Mouse (Mus musculus) common myeloid progenitor, adult 5-6 weeks (primary cell): ENCODE measurements around the gene Gm26965. TPM values are rescaled to one million over a fixed set of nuclear protein-coding genes. Genes with fewer than 3 reads are reported as not detected.

Source experiments
- ATAC-seq: replicated peaks from 2 replicates; pipeline ENCODE4 v1.8.0; 2016; ENCODE audit warnings: low read depth, mild to moderate bottlenecking, moderate TSS enrichment, inconsistent platforms; ENCODE audit not compliant: poor library complexity, severe bottlenecking
- total RNA-seq: library from RNA; stranded (forward); fragments of 200-1000, 187-1606 nt; gene quantifications from 2 replicates; pipeline ENCODE4 v1.2.3, GENCODE M21; 2017

Gm26965 gene
- total RNA-seq, result not detected in 2 replicates

DNA sequence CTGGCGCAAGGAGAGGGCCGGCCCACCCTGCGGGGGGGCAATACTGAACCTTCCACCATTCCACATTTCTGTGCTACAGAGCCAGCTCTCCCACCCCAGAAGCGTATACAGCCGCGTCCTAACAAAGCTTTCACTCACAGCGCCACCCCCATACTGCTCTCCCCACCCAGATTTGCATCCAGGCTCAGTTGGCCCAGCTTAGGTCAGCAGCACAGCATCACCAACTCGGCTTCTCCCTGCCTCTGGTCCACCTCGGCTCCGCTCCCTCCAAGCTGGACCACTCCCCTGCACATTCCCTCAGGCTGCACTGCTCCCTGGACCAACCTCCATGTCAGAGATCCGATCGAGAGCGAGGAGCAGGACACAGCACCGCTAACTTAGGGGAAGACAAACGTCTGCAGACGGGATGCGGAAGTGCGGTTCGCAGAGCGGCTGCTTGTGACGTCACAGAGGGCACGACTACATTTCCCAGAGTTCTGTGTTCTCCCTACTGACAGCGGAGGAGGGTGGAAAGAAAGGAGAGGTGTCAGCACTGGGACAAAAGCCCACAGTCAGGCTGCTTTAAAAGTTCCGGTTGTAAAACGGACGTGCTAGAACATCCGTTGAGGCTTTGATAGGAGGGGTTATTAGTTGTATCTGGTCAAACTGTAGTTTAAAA lies at the start of gene Gm26965, which contains the start of gene Zfp87:
Gene Gm26965, minus strand, starts transcription at position 399 of the 658 bp plus-strand sequence.
Gene Zfp87, minus strand, starts transcription at position 425 of the 658 bp plus-strand sequence.
- peak; percentile 99 for ATAC-seq

GRCm38 (mm10) chr13:67572591-67573189 lies 46.7 kb upstream of the Gm26965 start:
- ATAC-seq, result no peak

- ATAC-seq, result no peak
Observed at GRCm38 (mm10) chr13:67553730-67554129, 27.8 kb upstream of the Gm26965 start, which contains the start of gene Zfp748. Zfp748 (minus strand) TSS chr13:67553830.

GRCm38 (mm10) chr13:67552505-67553346 lies 26.8 kb upstream of the Gm26965 start:
- peak; percentile 99 for ATAC-seq

DNA sequence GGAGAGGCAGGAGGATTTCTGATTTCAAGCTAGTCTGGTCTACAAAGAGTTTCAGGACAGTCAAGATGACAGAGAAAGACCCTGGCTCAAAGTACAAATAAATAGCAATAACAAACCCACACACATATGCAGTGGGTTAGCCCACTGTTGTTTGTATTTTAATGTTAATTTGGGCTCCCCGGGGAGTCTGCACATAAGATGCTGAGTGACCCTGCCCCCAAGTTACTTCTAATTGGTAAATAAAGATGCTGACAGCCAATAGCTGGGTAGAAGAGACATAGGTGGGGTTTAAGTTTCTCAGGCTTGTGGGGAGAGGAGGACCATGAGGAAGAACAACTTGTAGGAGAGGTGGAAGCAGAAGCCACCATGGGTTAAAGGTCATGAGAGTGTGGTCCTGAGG lies 20.0 kb upstream of the Gm26965 start:
- ATAC-seq, result no peak

- no peak for ATAC-seq
Observed at GRCm38 (mm10) chr13:67527049-67527730, 1.2 kb upstream of the Gm26965 start.

DNA sequence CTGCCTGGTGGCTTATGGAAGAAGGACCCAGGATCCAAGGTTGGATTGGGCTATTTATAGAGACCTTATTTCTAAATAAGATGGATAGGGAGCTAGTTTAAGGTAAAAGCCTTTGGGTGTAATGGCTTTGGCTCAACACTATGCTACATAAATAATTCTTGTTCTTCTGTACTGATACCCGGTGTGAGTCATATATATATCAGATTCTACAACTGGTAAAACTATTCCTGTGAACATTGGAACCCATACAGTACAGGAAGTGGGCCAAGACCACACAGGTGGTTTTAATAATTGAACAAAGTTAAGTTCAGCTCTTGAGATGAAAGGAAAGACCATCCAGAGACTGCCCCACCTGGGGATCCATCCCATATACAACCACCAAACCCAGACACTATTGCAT lies 25.0 kb downstream of the Gm26965 start:
- ATAC-seq, result no peak

- ATAC-seq, result peak; percentile 99
Observed at GRCm38 (mm10) chr13:67500084-67500719, 25.7 kb downstream of the Gm26965 start, which contains the start of gene Zfp58. Zfp58 (minus strand) TSS chr13:67500555.

DNA sequence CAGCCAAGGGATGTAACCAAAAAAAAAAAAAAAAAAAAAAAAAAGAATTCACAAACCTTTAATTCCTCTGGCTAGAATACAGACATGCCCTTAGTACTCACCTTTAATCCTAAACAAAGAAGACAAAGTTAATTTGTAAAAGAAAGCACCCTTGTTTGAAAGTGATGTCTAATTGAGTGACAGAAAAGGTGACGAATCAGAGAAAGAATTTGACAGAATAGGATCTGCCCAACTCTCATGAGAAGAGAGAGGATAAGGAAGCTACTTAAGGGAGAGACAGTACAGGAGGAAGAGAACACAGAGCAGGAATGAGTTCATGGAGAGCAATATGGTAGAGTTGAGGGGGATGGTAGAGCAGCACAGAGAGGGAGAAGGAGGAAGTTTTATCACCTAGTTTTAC lies 30.3 kb downstream of the Gm26965 start:
- no peak for ATAC-seq

DNA sequence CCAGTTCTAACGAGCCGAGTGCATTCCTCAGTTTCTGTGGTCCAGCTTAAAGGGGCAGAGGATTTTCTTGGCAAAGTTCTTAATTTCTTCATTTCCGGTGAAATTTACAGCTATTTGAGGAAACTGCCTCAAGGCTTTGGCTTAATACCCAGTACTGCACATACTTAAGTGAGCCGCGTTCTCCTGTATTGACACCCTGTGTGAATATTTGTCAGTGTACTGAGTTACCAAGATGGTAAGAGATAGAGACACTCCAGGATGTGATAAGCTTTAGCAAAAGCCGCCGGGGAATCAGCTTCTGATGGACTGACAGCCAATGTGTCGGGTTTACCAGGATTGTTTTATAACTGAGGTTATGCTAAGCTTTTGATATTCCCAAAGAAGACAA lies 41.5 kb downstream of the Gm26965 start:
- ATAC-seq, result peak; percentile 23

DNA sequence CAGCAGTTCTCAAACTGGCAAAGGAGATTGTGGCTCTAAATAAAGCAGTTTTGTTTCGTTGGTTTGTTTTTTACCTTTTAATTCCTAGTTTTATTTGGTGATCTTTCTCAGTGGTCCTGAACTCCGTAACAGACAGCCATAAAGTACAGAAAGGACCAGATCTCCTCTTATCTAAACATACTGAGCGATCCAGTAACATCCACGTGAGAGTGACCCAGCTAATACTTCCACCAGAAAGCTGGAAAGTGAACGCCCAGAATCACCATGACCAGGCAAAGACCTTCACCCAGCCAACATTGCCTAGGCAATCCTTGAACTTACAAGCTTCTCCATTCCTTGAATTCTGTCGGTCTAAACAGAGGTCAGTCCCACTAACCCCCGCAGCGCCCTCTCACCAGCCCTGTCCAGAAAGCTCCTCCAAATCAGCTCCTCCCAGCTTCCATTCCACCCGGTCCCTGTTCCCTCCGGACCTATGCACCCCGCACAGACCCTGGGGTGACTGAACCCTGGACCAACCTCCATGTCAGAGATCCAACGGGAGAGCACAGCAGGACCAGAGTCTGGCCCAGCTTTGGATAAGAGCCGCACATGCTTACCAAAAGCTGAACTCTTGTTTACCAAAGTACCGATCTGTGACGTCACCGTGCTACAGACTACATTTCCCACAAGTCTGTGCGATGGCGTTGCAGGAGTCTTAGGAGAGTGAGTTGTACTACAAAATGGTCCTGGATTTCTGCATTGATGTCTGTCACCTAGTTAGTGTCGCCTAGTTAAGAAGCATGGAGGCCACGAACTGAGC lies 42.1 kb downstream of the Gm26965 start, which contains the start of gene Zfp874b:
Gene Zfp874b, minus strand, starts transcription at position 634 of the 799 bp plus-strand sequence.
- ATAC-seq, result peak; percentile 97

GRCm38 (mm10) chr13:67481528-67481927 lies 44.4 kb downstream of the Gm26965 start:
- ATAC-seq, result no peak

DNA sequence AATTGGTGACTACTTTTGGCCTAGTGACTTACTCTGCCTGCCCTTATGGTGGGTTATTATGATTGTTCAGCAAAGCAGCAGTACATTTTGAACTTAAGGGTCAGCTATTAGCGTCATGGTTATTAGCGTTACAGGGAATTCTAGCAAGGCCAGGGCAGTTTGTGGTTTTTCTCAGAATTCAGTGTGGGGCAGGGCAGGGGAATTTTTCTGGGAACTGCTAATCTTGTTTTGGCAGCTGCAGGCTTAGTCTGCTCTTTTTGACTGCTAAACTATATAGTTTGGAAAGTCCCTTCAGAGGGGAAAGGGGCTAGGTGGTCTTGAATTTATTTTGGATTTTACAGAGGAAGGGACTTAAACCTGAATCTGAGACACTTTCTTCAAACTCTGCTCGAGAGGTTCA lies 56.7 kb downstream of the Gm26965 start:
- no peak for ATAC-seq

- peak; percentile 100 for ATAC-seq
Observed at GRCm38 (mm10) chr13:67463506-67464185, 62.3 kb downstream of the Gm26965 start.

GRCm38 (mm10) chr13:67452021-67452309 lies 74.0 kb downstream of the Gm26965 start:
- 0 out of 2 replicates have a peak, but pooled peaks have one; percentile 5 for ATAC-seq

DNA sequence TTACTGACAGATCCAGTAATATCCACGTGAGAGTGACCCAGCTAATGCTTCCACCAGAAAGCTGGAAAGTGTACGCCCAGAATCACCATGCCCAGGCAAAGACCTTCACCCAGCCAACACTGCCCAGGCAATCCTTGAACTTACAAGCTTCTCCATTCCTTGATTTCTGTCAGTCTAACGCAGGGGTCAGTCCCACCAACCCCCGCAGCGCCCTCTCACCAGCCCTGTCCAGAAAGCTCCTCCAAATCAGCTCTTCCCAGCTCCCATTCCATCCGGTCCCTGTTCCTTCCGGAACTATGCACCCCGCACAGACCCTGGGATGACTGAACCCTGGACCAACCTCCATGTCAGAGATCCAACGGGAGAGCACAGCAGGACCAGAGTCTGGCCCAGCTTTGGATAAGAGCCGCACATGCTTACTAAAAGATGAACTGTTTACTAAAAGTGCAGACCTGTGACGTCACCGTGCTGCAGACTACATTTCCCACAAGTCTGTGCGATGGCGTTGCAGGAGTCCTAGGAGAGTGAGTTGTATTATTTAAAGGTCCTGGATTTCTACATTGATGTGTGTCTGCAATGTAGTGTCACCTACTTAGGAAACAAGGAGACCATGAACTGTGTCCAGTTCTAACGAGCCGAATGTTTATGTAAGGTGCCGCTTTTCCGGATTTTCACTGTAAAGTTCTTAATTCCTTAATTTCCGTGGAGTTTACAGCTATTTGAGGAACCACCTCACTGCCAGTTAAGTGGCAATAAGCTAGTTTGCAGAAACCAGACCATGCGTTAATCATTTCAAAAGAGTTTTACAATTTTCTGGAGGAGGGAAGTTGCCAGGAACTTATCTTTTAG lies 74.6 kb downstream of the Gm26965 start, which contains the start of gene Zfp874a:
Gene Zfp874a, minus strand, starts transcription at position 453 of the 849 bp plus-strand sequence.
- ATAC-seq, result peak; percentile 99
